Mouse (Mus musculus) leukemia stem cell, adult 10-12 weeks (primary cell): Measurements from ENCODE around the gene Fam196b. TPM values are rescaled to one million over a fixed set of nuclear protein-coding genes. Genes with fewer than 3 reads are reported as not detected.

ENCODE experiments used
- polyA plus RNA-seq: library from polyadenylated mRNA; stranded (reverse); fragments of >175 nt; gene quantifications from 2 replicates; pipeline ENCODE4 v1.2.3, GENCODE M21; 2012; ENCODE audit warnings: low replicate concordance

Gene Fam196b
- polyA plus RNA-seq = not detected in 2 replicates

GRCm38 (mm10) chr11:34314534-34315379, at the start of gene Fam196b:
TSS of gene Fam196b (plus strand) at chr11:34314822.

Other genes starting within 250 kb of the Fam196b start
- not detected in 2 replicates for gene 4930469K13Rik, start 216.3 kb upstream of the Fam196b start, polyA plus RNA-seq
- gene Foxi1, start 106.7 kb upstream of the Fam196b start, polyA plus RNA-seq = not detected in 2 replicates